Mouse (Mus musculus) cerebellum, adult 2 months (tissue): ENCODE measurements at regions not wholly inside any gene's neighbourhood (a gene's known extent, or its start where the extent isn't known, plus 50 kb on each side); places are given as distances from the start of the nearest gene placed in this dataset.

ENCODE experiments used
- CTCF ChIP-seq: fragments of 200-500 bp; IDR thresholded peaks from 2 replicates; pipeline ENCODE4 v1.5.1; 2011; ENCODE audit warnings: low read depth, mild to moderate bottlenecking, control low read depth, low read length, moderate library complexity, borderline replicate concordance; ENCODE audit not compliant: insufficient read depth
- POLR2A ChIP-seq: fragments of 200-500 bp; IDR thresholded peaks from 2 replicates; pipeline ENCODE4 v1.6.1; 2011; ENCODE audit warnings: low read length, control low read depth, borderline replicate concordance; ENCODE audit not compliant: insufficient read depth

- no peak for TF ChIP-seq CTCF
- TF ChIP-seq POLR2A, result no peak
These were observed 608.7 kb upstream of the Lingo2 start for GRCm38 (mm10) chr4:37560209-37560608.
